Mouse (Mus musculus): ENCODE data around the gene Ceacam10.

DNA sequence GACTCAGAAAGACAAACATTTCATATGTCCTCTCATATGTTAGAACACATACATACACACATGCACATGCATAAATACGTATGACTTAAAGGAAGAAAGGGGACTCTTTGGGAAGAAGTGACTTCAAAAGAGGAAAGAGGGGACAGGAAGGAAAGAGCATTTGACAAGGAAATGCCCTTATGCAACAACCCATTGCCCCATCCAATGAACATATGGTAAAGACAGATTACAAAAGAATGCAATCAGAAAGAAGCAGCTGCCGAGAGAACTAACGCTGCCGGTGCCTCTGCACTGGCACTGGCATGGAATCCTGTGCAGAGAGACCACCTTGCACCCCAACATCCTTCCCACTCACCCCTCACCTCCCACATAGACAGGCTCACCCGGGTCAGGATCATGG lies 23.5 kb upstream of the Ceacam10 start:
- TF ChIP-seq CTCF (IDR thresholded peaks at IDR 0.05; ENCODE audit: borderline replicate concordance, extremely low read depth, insufficient read depth, insufficient read length) (no peak), POLR2A (IDR thresholded peaks at IDR 0.05; ENCODE audit: borderline replicate concordance, extremely low read depth, insufficient read depth, insufficient read length, poor library complexity, severe bottlenecking) (no peak)

Data from brain, embryonic 14.5 days (tissue).